Comparison of ENCODE assay signal across 8 mouse cellular contexts in the genomic region with DNA sequence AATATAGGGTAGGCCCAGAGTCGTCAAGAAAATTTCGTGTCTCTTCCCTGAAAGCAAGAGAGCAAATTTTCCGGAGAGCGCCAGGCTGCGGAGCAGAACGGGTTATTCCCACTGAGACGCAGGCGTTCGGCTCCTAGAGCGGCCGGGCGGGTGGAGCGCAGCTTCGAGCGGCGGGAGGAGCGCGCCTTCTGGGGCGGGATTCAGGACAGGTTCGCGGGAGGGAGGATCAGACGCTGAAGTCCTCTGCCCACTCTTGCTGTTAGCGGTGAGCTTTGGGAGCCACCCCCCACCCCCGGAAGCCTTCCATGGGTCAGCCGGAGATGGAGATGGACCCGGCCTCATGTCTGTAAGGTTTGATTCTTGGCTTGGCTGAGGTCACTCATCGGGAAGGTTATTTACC. TPM values are rescaled to one million over a fixed set of nuclear protein-coding genes. Genes with fewer than 3 reads are reported as not detected.
DNase-seq lines count a peak whose midpoint lies in the region; ATAC-seq lines count a peak whose summit lies in the region.

No protein-coding gene starts in this region.

- under 1% methylated on average over 26 of the region's 27 CpGs for WGBS in hindbrain, embryonic 16.5 days

- peaks cover 6% of the 10 kb centered on the region for H3K4me1 ChIP-seq in hindbrain, embryonic 16.5 days (ENCODE audit: control insufficient read depth, insufficient read depth, low read depth, low read length)

- H3K4me3 ChIP-seq in hindbrain, embryonic 16.5 days (ENCODE audit: low read length), result peak overlapping the region; percentile 66

- no peaks in the 10 kb centered on the region for H3K27me3 ChIP-seq in hindbrain, embryonic 16.5 days (replicated peaks; ENCODE audit: control insufficient read depth, insufficient read depth, low read length)

- H3K27ac ChIP-seq in hindbrain, embryonic 16.5 days (ENCODE audit: low read depth, low read length), result no peak overlapping the region; the same call in 1 of the 2 replicates

- peak overlapping the region; percentile 76 for H3K4me2 ChIP-seq in hindbrain, embryonic 16.5 days (ENCODE audit: low read length)

- intact Hi-C loops in gastrocnemius, postnatal 14 days (cut with DNase I; ENCODE audit: low total_unique reads), result no loop called here

- peak; percentile 90 for DNase-seq in adrenal gland, postnatal 10 days
- DNase-seq in embryo, embryonic 10 days (ENCODE audit: low spot score), result peak; percentile 87
- DNase-seq in gastrocnemius, postnatal 14 days, result peak; percentile 86
- peak; percentile 32 to 74 for DNase-seq in left cerebral cortex, adult 9 months (ENCODE audit: low spot score in 2 of 2)
- DNase-seq in lung, postnatal 36 days, result peak; percentile 79
- peak; percentile 77 to 79 for DNase-seq in right cerebral cortex, adult 2 months (ENCODE audit: low spot score in 2 of 2)

- H3K36me3 ChIP-seq in hindbrain, embryonic 16.5 days (ENCODE audit: control insufficient read depth, insufficient read depth, low read length), result no peaks in the 10 kb centered on the region

- H3K9ac ChIP-seq in hindbrain, embryonic 16.5 days (ENCODE audit: low read depth, low read length), result peak overlapping the region; percentile 84

- ATAC-seq in hindbrain, embryonic 16.5 days, result peak; percentile 79
- no peak for ATAC-seq in inflammation-experienced regulatory T-cells, adult 6 months

- no peaks in the 10 kb centered on the region for H3K9me3 ChIP-seq in hindbrain, embryonic 16.5 days (ENCODE audit: control insufficient read depth, low read length)

RNA-seq across cellular contexts. Expression of gene Zfp629, which starts 21.4 kb away (rescaled TPM):
- 10 to 100 TPM; 18.2 to 30.4 TPM for total RNA-seq in adrenal gland, postnatal 10 days (2021)
- 1 to 10 TPM; 6.7 to 8.3 TPM for total RNA-seq in gastrocnemius, postnatal 14 days (2021)
- polyA plus RNA-seq in hindbrain, embryonic 16.5 days (2015; fragmentation: Nextera tagmentation; extraction: Ambion mirVana), result 15.0 and 20.7 TPM in 2 replicates
- under 1 TPM in 2 of 3 experiments, not detected in 1; 0.74 to 0.92 TPM for polyA plus RNA-seq in inflammation-experienced regulatory T-cells, adult 6 months (2017; shearing (Covaris generic))

RNA-seq across cellular contexts. Expression of gene Rnf40, which starts 48.4 kb away (rescaled TPM):
- 10 to 100 TPM; 51.5 to 59.7 TPM for total RNA-seq in adrenal gland, postnatal 10 days (2021)
- 10 to 100 TPM; 24.4 to 28.7 TPM for total RNA-seq in gastrocnemius, postnatal 14 days (2021)
- polyA plus RNA-seq in hindbrain, embryonic 16.5 days (2015; fragmentation: Nextera tagmentation; extraction: Ambion mirVana), result 38.0 and 48.1 TPM in 2 replicates
- polyA plus RNA-seq in inflammation-experienced regulatory T-cells, adult 6 months (2017; shearing (Covaris generic)), result 10 to 100 TPM; 24.0 to 30.6 (median 29.7) TPM

RNA-seq across cellular contexts. Expression of gene Ccdc189, which starts 48.6 kb away (rescaled TPM):
- total RNA-seq in adrenal gland, postnatal 10 days (2021), result 1 to 10 TPM; 8.0 to 9.2 TPM
- 1 to 10 TPM; 1.8 to 4.5 TPM for total RNA-seq in gastrocnemius, postnatal 14 days (2021)
- polyA plus RNA-seq in hindbrain, embryonic 16.5 days (2015; fragmentation: Nextera tagmentation; extraction: Ambion mirVana), result 11.6 and 13.3 TPM in 2 replicates
- 1 to 10 TPM in 1 of 3 experiments, under 1 TPM in 2; 0.21 to 1.3 (median 0.72) TPM for polyA plus RNA-seq in inflammation-experienced regulatory T-cells, adult 6 months (2017; shearing (Covaris generic))
